Mouse (Mus musculus) urinary bladder, postnatal 25 days (tissue): ENCODE measurements around the gene R3hdm4.

Experiments
- DNase-seq: peaks from one replicate; pipeline ENCODE4 v3.0.0; 2022; ENCODE audit warnings: low spot score

R3hdm4 gene

DNA sequence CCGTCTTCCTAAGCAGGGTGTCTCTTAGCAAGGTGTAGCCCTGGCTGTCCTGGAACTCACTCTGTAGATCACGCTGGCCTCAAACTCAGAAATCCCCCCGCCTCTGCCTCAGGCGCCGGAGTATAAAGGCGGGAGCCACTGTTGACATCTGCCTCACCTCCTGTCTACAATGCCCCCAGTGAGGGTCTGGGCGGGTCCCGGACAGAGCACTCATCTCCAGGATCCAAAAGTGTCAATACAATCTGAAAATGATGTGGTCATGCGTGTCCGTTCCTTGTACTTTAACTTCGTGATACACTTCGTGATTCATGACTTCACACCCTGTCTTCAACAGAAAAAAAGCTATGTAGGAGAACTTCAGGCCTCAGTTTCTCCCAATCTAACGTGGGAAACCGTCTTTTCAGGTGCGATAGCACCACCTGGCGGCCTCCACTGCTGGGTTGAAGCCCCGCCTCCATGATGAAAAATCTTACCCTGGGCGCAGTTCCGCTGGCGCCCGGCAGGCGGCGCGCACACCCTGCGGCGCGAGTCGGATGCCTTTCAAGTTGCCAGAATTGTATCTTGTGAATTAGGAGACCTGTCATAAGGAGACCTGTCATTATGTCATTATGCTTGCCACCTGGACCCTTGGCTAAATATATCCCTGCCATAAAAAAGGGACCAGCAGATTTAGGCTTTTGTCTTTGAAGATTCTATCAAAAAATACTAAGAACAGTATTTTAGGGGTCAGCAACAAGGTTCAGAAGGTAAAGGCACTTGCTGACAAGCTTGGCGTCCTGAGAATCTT is 4.2 kb upstream of the R3hdm4 start:
- DNase-seq, result peak; percentile 94

DNA sequence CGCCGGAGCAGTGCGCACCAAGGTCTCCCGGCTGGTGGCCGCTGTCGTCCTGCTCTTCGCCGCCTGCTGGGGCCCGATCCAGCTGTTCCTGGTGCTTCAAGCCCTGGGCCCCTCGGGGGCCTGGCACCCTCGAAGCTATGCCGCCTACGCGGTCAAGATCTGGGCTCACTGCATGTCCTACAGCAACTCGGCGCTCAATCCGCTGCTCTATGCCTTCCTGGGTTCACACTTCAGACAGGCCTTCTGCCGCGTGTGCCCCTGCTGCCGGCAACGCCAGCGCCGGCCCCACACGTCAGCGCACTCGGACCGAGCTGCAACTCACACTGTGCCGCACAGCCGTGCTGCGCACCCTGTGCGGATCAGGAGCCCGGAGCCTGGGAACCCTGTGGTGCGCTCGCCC is 564 bp upstream of the R3hdm4 start:
- DNase-seq, result no peak

DNA sequence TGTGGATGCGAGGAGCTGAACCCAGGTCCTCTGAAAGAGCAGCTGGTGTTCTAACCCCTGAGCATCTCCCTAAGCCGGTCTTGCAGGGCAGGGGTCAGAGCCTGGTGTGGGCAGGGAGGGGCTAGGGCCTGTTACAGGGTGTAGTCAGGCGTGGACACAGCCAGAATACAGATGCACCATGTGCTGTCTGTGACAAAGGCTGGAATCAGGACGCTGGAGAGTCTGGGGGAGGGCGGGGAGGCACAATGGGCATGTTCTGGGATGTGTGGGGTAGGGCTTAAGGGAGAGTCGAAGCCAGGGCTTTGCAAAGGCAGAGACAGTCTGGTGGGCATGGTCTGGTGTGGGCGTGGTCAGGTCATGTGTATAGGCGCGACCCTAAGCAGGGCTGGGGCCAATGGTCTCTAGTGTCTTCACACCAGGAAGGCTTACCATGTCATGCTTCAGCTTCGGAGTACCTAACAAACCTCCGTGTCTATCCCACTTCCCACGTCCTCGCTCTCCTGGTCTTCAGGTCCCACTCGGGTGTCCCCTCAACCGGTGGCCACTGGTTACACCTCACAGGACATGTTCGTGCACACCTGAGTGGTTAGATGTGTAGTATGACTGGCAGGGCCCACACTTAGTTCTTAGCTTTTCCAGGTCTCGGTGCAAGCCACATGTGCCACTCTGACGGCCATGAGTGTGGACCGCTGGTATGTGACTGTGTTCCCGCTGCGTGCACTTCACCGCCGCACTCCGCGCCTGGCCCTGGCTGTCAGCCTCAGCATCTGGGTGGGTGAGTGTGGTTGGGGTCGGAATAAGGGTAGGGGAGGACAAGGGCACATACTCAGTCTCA is 735 bp downstream of the R3hdm4 start:
- no peak for DNase-seq

DNA sequence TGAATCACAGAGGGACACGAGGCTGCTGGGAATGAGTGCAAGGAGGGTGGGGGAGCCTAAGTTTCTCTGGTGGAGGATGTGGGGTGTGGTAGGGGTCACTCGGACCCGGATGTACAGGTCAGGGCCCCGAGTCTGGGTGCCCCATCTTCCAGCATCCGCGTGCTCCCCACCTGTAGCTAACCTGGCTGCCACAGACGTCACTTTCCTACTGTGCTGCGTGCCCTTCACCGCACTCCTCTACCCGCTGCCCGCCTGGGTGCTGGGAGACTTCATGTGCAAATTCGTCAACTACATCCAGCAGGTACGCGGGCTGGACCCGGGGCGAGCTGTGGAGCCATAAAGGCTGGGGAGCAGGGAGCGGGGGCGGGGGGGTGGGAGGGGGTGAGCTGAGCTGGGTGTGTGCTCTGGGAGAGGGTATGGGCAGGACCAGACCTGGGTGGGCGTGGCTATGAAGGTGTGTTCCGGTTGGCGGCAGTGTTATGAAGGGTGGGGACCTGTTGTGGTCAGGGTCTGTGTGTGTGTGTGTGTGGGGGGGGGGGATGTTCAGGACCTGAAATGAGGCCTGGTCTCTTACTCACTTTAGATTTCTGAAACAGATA is 1.7 kb downstream of the R3hdm4 start:
- DNase-seq, result no peak

DNA sequence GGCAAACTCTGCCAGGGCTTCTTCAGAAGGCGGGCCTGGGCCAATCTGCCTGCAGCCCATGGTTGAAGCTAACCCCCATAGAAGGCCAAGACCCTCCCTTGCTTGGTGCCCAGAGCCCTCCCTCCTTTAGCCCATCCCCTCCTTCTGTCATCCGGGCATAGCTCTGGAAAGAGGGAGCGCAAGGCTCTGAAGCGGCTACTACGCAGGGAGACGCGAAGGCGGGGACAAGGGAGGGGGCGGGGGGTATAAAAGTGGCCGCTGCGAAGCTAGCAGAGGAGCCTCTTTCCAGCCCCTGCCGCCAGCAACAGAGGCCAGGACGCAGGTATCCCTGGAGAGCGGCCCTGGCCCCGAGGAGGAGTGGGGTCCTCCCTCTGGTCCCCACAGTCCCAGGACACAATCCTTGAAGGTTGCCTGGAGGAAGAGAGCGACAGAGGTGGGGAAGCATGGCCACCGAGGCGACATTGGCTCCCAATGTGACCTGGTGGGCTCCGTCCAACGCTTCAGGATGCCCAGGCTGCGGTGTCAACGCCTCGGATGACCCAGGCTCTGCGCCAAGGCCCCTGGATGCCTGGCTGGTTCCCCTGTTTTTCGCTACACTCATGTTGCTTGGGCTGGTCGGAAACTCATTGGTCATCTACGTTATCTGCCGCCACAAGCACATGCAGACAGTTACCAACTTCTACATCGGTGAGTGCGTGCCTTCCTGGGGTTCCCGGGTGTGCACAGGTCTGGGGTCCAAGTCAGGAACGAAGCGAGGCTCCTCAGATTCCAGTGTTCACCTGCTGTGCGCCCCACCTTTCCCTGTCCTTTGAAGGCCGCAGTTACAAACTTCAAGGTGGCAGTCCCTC is 2.6 kb downstream of the R3hdm4 start:
- no peak for DNase-seq

DNA sequence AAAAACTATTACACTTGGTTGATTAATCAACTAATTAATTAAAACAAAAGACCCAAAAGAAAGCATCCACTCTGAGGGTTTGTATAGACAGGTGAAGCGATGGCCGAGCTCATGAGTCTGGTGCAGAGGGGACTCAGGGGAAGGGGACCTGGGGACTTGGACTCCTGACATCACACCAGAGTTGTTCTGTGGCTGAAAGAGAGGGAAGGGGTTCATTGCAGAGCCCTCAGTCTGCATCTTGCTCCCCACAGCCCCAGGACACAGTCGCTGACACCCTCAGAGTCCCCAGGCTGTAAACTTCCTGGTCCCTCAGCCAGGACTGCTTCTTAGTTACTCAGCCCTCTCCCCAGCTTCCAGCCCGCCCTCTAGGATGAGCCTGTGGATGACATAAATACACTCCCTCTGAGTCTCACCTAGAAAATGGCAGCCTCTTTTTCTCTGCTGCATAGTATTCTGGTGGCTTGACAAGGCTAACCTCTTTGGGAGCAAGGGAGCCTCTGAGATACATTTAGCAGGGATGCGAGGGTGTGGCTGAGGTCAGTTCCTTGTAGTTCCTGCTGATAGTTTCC is 3.4 kb downstream of the R3hdm4 start:
- DNase-seq, result no peak

DNA sequence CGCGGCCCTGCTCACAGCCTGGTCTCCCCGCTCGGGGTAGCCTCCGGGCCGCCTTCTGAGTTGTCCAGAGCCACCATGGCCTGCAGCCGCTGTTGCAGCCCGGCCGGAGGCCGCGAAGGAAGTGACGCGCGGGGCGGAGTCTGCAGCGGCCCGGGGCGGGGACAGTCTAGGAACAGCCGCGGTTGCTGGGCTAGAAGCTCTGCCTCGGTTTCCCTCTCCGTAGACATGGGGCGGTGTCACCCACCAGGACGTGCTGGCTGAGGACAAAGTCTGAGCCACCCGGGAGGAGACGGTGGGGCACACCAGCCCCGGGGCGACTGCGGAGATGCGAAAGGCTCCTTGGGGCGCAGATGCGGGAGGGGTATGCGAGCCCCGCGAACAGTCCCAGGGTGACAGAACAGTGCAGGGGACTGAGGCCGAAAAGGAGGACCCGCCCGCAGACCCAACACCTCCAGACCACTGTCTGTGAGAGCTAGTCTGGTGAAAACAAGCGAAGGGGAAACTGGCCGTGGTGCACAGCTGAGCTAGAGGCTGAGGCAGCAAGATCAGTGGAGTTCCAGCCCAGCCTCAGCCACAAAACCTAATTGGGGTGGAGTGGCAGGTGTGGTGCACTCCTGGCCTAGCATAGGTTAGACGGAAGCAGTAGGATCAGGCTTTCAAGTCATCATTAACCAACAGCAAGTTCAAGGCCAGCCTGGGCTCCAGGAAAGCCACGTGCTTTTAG is 4.0 kb downstream of the R3hdm4 start, which contains the start of gene Kiss1r:
Kiss1r (plus strand) TSS at position 164 of the 724 bp plus-strand sequence.
- DNase-seq, result peak; percentile 92

DNA sequence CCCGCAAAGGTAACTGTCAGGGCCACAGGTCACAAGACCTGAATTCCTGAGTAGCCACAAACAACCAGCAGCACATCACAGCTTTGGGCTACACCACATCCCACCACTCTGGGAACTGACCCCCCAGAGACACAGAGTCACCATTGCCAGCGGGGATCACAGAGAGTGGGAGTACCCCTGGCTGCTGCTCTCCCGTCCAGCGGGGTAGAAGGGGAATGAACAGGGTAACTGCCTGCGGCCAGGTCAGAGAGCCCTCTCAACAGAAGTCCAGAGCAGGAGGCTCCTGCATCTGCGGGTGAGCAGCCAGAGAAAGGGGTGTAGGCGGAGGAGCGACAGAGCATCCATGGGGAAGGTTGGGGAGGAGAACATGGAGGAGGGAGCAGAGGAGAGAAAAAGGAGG is 4.9 kb downstream of the R3hdm4 start:
- no peak for DNase-seq

DNA sequence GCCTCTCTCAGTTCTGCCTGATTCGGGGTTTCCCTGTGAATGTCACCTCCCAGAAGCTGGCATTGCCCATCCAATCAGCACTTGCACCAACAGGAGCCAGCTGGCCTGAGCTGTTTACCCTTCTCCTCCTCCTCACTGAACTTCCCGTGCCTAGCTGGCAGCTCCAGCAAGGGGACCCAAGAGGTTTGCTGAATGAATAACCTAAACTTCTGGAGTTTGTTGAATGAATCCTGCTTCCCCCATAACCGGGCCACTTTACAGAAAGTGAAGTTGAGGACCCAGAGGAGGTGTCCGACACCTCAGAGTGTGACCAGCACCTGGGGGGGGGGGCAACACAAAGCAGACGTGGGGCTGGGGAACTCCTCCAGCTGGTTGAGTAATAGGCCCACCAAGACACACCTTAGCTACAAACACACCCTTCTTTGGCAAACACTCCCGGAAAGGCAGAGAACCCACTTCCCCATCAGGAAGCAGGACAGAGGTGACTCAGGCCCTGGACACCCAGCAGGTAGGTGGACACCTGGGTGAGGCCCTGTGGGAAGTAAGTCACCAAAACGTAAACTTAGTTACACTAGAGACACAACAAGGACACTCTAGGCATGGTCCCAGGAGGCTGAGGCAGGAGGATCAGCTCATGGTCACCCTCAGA is 5.9 kb downstream of the R3hdm4 start:
- DNase-seq, result no peak

DNA sequence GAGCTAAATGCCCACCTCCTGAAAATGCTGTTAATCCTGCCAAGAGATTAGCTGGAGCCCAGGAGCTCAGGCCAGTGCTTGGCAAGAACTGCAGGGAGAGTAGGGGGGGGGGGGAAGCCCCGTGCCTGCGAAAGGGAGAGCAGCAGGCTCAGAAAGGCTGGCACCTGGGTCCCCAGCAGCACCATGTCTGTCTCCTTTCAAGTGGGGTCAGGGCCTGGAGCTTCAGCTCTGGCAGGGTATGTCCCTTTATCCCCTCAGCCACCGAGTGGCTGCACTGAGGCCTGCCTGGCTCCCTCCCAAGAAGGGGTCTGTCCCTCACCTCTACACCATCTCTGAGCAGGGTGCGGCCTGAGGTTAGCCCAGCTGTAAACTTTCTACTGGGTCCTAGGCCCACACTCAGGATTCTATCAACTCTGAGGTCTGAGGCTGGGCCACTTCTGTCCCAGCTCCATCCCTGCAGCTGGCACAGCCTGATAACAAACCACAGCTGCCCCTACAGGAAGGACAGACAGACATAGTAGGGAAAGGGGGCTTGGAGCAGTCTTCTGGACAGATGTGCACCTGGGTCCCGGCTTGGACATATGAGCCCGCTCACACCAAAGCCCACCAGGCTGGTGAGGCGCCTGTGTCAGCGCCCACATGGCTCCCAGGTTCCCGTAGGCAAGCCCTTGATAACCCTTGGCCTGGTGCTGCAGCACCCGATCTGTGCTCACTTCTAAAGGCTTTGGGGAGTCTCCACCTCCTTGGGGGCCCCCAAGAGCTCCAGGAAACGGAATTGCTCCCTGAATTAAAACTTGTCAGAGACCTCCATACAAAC is 6.7 kb downstream of the R3hdm4 start:
- DNase-seq, result no peak

DNA sequence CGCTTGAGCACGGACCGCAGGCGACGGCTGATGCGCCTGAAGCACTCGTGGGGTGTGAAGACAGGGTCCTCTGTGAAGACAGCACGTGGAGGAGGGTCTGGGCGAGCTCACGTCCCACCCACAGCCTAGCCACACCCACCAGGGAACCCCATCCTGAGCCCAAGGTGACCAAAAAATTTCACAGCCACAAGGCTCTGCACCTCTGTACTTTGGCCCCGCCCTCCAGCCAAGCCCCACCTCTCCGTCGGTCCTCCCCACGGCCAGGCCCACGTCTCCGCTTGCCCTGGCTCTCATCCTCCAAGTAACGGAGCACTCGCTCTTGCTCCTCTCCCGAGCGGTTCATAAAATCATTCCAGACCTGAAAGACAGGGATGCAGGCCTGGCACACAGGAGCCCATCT is 8.6 kb downstream of the R3hdm4 start:
- no peak for DNase-seq

DNA sequence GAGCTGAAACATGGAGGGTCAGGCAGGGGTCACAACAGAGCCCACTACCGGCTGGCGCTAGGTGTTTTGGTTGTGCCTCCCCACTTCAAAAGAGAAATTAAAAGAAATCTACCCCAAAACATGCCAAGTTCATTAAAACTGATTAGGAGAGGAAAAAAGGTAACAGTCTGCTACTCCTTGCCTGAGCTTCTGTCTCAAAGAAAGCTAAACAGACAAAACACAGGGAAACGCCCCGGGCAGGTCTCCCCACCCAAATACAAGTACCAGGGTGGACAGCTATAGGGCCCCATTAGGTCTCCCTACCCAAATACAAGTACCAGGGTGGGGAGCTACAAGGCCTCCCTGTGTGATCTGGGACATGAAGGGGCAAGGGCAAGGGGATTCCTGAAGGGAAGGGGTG is 10.5 kb downstream of the R3hdm4 start, which contains the start of gene Gm26602:
Gm26602 (plus strand) TSS at position 301 of the 400 bp plus-strand sequence.
- no peak for DNase-seq

DNA sequence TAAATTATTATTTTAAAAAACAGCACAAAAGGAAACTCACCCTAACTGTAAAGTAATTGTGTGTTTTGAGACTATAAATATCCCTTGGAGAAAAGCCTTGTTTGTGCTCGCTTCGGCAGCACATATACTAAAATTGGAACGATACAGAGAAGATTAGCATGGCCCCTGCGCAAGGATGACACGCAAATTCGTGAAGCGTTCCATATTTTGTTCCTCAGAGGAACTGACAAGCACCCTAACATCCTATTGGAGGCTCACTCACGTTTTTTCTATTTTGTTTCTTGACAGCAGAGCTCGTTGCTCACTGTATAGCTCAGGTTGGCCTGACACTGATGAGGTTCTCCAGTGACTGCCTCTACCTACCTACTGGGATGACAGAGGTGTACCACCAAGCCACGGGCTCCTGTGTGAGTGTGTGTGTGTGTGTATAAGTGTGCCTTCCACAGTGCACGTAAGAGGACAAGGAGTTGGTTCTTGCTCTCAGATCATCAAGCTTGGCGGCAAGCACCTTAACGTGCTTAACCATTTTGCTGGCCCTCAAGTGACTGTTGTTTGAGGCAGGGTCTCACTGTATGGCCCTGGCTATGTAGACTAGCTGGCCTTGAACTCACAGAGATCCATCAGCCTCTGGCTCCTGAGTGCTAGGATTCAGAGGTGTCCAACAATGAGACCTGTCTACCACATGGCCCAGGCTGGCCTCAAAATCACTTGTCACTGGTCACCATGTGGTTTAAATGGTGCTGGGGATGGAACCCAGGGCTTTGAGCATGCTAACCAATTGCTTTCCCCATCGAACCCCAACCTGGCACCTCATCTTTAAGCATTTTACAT is 11.7 kb downstream of the R3hdm4 start:
- no peak for DNase-seq

DNA sequence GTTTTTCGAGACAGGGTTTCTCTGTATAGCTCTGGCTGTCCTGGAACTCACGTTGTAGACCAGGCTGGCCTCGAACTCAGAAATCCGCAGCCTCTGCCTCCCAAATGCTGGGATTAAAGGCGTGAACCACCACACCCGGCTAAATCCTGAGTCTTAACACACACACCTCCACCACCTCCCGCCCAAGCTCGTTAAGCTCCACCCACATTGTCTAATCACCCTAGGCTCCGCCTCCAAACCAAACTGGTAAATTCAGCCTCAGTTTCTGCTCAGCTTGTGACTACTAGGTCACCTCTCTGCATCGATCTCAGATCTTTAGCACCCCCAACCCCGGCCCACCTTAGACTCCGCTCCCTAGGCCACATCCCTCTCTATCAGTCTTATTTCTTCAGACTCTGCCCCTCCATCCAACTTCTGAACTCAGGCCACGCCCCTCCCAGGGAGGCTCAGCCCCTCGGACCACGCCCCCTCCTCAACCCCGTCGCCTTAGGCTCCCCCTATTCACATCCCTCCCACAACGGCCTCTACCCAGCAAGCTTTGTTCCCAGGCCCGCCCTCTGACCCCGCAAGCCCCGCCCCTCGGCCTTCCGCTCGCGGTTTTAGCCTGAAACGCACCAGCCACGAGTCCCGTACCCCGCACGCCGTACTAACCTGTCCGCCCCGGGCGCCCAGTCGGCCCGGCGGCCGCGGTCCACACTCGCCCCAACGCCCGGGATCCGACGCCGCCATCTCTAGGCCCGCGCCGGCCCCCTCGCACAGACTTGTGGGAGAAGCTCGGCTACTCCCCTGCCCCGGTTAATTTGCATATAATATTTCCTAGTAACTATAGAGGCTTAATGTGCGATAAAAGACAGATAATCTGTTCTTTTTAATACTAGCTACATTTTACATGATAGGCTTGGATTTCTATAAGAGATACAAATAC is 12.6 kb downstream of the R3hdm4 start, which contains the start of gene Med16:
Med16 (minus strand) TSS at position 757 of the 925 bp plus-strand sequence.
- peak; percentile 92 for DNase-seq

DNA sequence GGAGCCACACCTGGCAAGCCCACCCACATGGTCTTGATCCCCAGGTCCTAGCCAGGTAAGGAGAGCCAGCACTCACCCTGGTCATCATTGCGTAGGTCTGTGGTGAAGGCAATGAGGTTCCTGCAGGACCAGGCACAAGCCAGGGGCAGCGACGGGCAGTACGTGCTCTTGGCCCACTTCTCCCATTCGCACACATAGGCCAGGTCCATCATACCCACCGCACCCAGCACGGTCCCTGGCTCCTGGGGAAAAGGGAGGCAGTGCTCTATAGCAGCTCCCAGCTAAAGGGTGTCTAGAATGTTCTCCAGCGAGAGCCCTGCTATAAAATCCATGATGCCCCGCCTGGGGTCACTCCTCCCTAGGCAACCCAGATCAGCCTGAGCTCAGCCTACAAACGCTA is 13.6 kb downstream of the R3hdm4 start:
- DNase-seq, result no peak

DNA sequence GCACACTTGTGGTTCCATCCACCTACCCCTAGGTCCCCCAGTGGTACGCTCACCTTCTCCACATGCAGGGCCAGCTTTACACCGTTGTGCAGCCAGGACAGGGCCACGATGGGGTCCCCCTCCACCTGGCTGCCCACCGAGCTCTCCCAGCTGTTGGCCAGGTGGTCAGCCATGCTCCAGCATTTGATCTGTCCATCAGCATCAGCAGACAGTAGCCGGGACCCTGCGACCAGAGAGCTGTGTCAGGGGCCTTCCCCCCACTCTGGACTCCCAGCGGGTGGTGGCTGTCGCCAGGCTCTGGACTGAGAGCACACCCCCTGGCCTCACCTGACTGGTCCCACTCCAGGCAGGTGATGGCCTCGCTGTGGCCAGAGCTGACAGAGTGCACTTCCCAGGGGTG is 14.3 kb downstream of the R3hdm4 start:
- no peak for DNase-seq

DNA sequence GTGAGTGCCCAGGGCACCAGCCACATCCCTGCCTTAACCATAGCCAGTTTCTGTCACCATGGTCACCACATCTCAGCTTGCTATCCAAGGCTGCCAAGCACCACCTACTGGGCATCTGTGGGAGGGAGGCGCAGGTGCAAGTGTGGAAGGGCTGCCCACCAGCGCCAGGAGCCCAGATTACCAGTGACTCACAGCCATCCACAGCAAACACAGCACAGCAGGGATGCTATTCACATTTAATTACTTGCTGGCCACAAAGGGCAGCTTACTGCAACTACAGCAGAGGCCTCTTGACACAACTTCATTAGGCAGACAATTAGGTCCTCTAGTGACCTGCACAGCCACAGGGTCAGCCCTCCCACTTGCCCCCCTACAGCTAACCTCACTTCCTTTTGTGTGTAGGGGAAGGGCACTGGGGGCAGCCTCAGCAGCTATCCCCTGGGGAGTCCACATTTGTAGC is 20.0 kb downstream of the R3hdm4 start:
- no peak for DNase-seq
